Mouse (Mus musculus): ENCODE data around the gene A430078G23Rik.

- no peak for TF ChIP-seq POLR2A (IDR thresholded peaks at IDR 0.05; ENCODE audit: low read depth, low read length)
- TF ChIP-seq CTCF (IDR thresholded peaks at IDR 0.05; ENCODE audit: extremely low read depth, insufficient read depth, insufficient read length, insufficient replicate concordance): no peak
These were observed 14.9 kb downstream of the A430078G23Rik start for GRCm38 (mm10) chr8:3368091-3368490.
